Mouse (Mus musculus) limb, embryonic 15.5 days (tissue): ENCODE results near the gene Stk39. TPM values are rescaled to one million over a fixed set of nuclear protein-coding genes. Genes with fewer than 3 reads are reported as not detected.

Experiments
- ATAC-seq: fragments of 200-750 bp; cut with Nextera tagmentation; 2 replicates; pipeline ENCODE4 v1.8.0; 2017; ENCODE audit warnings: low read depth, moderate TSS enrichment; ENCODE audit not compliant: insufficient number of reproducible peaks, low FRiP score, low TSS enrichment
- H3K27ac ChIP-seq: fragments of 300-500 bp; sonication (generic); 2 replicates; pipeline ENCODE4 v1.5.1; 2015; ENCODE audit warnings: moderate library complexity, mild to moderate bottlenecking, inconsistent platforms
- H3K27me3 ChIP-seq: fragments of 300-500 bp; sonication (generic); 2 replicates; pipeline ENCODE4 v1.6.1; 2015; ENCODE audit warnings: inconsistent platforms
- H3K36me3 ChIP-seq: fragments of 300-500 bp; sonication (generic); 2 replicates; pipeline ENCODE4 v1.6.1; 2015; ENCODE audit warnings: inconsistent platforms
- H3K4me1 ChIP-seq: fragments of 300-500 bp; sonication (generic); 2 replicates; pipeline ENCODE4 v1.6.1; 2015; ENCODE audit warnings: inconsistent platforms
- H3K4me2 ChIP-seq: fragments of 300-500 bp; sonication (generic); 2 replicates; pipeline ENCODE4 v1.6.1; 2015; ENCODE audit warnings: mild to moderate bottlenecking, inconsistent platforms
- H3K4me3 ChIP-seq: fragments of 300-500 bp; sonication (generic); 2 replicates; pipeline ENCODE4 v1.5.1; 2015; ENCODE audit warnings: mild to moderate bottlenecking, inconsistent platforms
- H3K9ac ChIP-seq: fragments of 300-500 bp; sonication (generic); 2 replicates; pipeline ENCODE4 v1.6.1; 2015; ENCODE audit warnings: inconsistent platforms
- H3K9me3 ChIP-seq: fragments of 300-500 bp; sonication (generic); 2 replicates; pipeline ENCODE4 v1.6.1; 2016; ENCODE audit warnings: inconsistent platforms
- WGBS: fragments of 180-500 bp; shearing (Covaris S2); methylation state at CpG from one replicate; pipeline ENCODE4 v1.1.7; 2015; 5-methylcytosine and 5-hydroxymethylcytosine counted together
- polyA plus RNA-seq: library from polyadenylated mRNA; unstranded; fragments of >200 nt; fragmentation: Nextera tagmentation; extraction: Ambion mirVana; gene quantifications from 2 replicates; pipeline ENCODE4 v1.2.1, GENCODE M21; 2015

Stk39 gene
- polyA plus RNA-seq, 1 experiment from 2014 or later: 14.0 TPM

DNA sequence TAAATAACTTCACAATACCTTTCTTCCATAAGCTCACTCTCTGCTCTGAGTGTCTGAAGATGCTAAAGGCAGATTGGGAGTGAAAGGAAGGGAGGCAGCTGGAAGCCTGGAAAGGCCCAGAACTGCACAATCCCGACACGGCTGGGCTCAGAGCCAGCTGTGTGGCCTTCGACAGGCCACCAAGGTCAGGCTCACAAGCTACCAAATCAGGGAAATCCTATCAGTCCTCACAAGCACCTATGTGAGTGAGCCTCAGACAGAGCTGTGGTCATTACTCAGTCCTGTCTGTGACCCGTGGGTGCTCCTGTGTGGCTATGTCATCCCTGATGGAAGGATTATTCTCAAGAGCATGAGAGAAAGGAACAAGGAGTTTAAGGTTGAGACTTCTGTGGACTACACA lies 19.7 kb downstream of the Stk39 start:
- WGBS: 94% methylated on average over 4 of the region's 4 CpGs
- Histone ChIP-seq H3K4me3 (no peak overlapping the region), H3K9me3 (no peaks in the 10 kb centered on the region), H3K27me3 (no peaks in the 10 kb centered on the region), H3K27ac (no peak overlapping the region), H3K9ac (no peak overlapping the region), H3K4me1 (no peaks in the 10 kb centered on the region), H3K4me2 (no peak overlapping the region), H3K36me3 (no peaks in the 10 kb centered on the region)
- no peak for ATAC-seq

DNA sequence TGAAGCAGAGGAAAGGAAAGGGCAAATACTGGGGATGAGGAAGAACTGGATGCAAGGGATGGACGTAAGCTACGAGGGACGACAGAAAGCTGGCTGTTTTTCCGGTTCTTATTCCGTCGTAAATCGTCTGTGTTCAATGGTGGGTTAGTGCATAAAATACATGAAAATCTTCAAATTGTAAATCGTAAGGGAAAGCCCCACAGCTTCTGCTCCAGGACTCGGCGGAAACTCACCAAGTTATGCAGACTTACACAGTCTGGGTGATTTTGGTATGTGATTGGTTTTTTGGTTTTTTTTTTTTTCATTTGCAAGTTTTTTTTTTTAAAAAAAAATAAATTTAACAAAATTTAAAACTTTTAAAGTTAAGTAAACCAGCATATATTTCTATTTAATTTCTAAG lies 24.0 kb downstream of the Stk39 start:
- Histone ChIP-seq H3K4me2 (no peak overlapping the region), H3K9me3 (no peaks in the 10 kb centered on the region), H3K27ac (no peak overlapping the region), H3K27me3 (no peaks in the 10 kb centered on the region), H3K36me3 (no peaks in the 10 kb centered on the region), H3K9ac (no peak overlapping the region), H3K4me3 (no peak overlapping the region), H3K4me1 (0 out of 2 replicates have a peak, but pooled peaks cover 2% of the 10 kb centered on the region)
- WGBS: 71% methylated on average over 10 of the region's 10 CpGs
- ATAC-seq: no peak

DNA sequence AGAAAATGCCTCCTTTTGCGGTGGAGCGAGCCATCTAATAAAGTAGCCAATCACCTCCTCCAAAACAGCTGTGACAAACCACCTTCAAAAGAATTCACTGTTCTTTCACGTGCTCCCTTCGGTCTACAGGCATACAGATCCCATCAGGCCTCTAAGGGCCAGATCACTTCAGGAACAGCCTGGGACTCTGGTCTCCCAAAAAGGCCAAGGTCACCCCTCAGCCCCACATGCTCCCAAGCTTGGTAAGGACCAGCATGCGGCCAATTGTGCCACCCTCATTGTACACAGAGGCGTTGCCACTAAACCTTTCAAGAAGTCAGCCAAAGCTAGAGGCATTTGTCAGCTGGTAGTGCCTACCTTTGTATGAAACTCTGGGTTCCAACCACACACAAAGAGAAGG lies 28.9 kb downstream of the Stk39 start:
- WGBS: 53% methylated on average over 6 of the region's 6 CpGs
- Histone ChIP-seq H3K36me3 (no peaks in the 10 kb centered on the region), H3K4me2 (no peak overlapping the region), H3K27ac (no peak overlapping the region), H3K9me3 (no peaks in the 10 kb centered on the region), H3K9ac (no peak overlapping the region), H3K4me1 (peaks cover 10% of the 10 kb centered on the region), H3K4me3 (no peak overlapping the region), H3K27me3 (no peaks in the 10 kb centered on the region)
- no peak for ATAC-seq

DNA sequence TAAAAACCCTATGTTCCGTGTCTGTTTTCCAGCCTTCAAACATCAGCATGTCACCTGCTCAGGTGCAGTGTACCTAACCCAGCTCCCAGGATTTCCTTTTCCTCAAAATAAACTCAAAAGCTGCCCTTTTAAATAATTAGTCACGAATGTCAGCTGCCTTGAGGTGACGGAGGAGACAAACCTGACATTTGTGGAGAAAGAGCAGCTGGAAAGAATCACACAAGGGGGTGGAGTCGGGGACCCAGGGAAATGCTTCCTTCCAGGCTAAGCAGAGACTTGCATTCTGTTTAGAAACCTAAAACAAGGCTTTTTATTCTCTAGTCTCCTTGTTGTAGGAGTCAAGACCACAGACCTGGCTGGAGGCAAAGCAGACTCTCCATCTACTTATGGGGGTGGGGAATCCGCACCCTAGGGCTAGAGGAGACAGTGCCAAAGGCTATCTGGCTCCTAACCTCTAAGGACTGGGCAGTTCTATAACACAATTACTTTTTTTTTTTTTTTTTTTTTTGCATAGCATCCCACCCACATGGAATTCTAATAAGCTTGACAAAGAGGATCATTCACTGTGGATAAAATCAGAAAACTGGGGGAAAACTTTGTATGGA lies 29.9 kb downstream of the Stk39 start:
- H3K27ac ChIP-seq: no peak overlapping the region
- H3K9me3 ChIP-seq: no peaks in the 10 kb centered on the region
- H3K27me3 ChIP-seq: no peaks in the 10 kb centered on the region
- no peak overlapping the region for H3K9ac ChIP-seq
- 26% methylated on average over 5 of the region's 5 CpGs for WGBS
- no peak overlapping the region for H3K4me2 ChIP-seq
- no peak for ATAC-seq
- H3K4me3 ChIP-seq: no peak overlapping the region
- H3K36me3 ChIP-seq: no peaks in the 10 kb centered on the region
- peaks cover 10% of the 10 kb centered on the region for H3K4me1 ChIP-seq

DNA sequence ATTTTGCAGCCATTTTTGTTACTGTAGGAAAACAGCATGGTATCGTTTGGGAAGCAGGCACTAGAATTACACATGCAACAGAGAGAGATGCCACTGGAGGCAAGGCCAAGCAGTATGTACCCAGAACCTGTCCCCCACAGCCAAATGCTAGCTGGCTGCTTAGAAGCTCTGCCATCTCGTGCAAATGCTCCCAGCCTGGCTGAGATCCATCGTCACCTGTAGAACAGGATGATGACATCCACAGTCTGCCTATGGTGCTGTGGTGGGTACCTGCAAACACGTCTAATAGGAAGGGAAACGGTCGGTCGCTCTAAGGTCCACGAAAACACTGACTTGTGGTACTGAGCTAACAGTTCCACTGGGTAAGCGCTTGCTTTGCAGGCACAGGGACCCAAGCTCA lies 32.5 kb downstream of the Stk39 start:
- H3K9me3 ChIP-seq: no peaks in the 10 kb centered on the region
- no peaks in the 10 kb centered on the region for H3K27me3 ChIP-seq
- H3K27ac ChIP-seq: no peak overlapping the region
- ATAC-seq: no peak
- H3K36me3 ChIP-seq: no peaks in the 10 kb centered on the region
- H3K4me3 ChIP-seq: no peak overlapping the region
- no peak overlapping the region for H3K4me2 ChIP-seq
- H3K9ac ChIP-seq: no peak overlapping the region
- 88% methylated on average over 9 of the region's 9 CpGs for WGBS
- peaks cover 27% of the 10 kb centered on the region for H3K4me1 ChIP-seq

DNA sequence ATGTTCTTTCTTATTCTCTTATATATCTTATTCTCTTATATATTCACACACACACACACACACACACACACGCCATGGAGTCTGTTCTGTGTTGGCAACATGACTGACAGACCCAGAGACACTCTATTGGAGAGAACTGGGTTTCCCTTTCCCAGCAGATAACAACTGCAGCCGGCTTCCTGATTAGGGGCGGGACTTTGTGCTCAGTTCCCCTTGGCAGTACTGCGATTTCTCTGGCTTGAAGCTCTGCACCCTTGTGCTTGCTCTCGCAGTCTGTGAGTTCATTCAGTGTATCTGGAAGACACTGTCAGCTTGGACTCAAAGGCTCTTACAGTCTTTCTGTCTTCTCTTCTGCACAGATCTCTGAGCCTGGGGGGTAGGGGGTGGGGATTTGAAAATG lies 34.1 kb downstream of the Stk39 start:
- Histone ChIP-seq H3K9ac (no peak overlapping the region), H3K4me1 (peaks cover 24% of the 10 kb centered on the region), H3K27ac (no peak overlapping the region), H3K4me3 (no peak overlapping the region), H3K36me3 (no peaks in the 10 kb centered on the region), H3K27me3 (no peaks in the 10 kb centered on the region), H3K4me2 (no peak overlapping the region), H3K9me3 (no peaks in the 10 kb centered on the region)
- no peak for ATAC-seq
- WGBS: 66% methylated on average over 5 of the region's 5 CpGs

DNA sequence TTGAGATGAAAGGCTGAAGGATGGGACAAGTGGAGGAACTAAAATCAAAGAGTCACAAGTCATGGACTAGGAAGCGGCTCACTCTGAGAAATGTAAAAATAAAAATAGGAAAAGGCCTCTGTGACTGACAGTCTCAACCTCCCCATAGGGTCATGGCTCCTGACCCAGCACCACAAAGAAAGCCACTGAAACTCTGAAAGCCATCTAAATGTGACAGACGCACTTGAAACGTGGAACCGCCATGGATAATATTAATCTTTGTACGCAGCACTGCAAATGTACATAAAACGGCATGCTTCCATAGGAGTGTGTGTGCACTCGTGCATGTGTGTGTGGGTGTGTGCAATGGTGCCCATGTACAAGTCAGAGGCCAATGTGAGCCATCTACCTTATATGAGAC lies 34.9 kb downstream of the Stk39 start:
- Histone ChIP-seq H3K36me3 (no peaks in the 10 kb centered on the region), H3K9me3 (no peaks in the 10 kb centered on the region), H3K9ac (no peak overlapping the region), H3K4me2 (no peak overlapping the region), H3K4me1 (peaks cover 21% of the 10 kb centered on the region), H3K27me3 (no peaks in the 10 kb centered on the region), H3K4me3 (no peak overlapping the region), H3K27ac (no peak overlapping the region)
- ATAC-seq: no peak
- 93% methylated on average over 7 of the region's 7 CpGs for WGBS

DNA sequence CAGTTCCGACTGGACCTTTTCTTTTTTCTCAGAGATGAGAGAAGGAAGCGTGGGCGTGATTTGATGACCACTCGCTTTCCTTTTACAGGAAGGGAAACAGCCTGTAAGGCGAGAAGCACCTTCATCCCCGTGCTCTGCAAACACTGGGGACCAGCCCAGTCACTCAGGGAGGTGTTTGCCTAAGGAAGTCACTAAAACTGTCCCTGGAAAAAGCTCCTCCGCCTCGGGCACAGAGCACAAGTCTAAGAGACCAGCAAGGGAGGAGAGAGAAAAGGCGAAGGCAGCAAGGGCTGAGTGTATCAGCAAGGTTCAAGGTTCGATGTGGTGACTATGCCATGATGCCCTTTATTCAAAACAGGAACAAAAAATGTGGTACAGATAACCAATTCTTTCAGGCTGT lies 35.8 kb downstream of the Stk39 start:
- H3K27me3 ChIP-seq: no peaks in the 10 kb centered on the region
- 21% methylated on average over 10 of the region's 10 CpGs for WGBS
- no peak overlapping the region for H3K27ac ChIP-seq
- H3K36me3 ChIP-seq: no peaks in the 10 kb centered on the region
- H3K4me3 ChIP-seq: no peak overlapping the region
- no peak for ATAC-seq
- 0 out of 2 replicates have a peak overlapping the region, but pooled peaks have one; percentile 12 for H3K4me2 ChIP-seq
- peaks cover 17% of the 10 kb centered on the region for H3K4me1 ChIP-seq
- H3K9ac ChIP-seq: no peak overlapping the region
- H3K9me3 ChIP-seq: no peaks in the 10 kb centered on the region

DNA sequence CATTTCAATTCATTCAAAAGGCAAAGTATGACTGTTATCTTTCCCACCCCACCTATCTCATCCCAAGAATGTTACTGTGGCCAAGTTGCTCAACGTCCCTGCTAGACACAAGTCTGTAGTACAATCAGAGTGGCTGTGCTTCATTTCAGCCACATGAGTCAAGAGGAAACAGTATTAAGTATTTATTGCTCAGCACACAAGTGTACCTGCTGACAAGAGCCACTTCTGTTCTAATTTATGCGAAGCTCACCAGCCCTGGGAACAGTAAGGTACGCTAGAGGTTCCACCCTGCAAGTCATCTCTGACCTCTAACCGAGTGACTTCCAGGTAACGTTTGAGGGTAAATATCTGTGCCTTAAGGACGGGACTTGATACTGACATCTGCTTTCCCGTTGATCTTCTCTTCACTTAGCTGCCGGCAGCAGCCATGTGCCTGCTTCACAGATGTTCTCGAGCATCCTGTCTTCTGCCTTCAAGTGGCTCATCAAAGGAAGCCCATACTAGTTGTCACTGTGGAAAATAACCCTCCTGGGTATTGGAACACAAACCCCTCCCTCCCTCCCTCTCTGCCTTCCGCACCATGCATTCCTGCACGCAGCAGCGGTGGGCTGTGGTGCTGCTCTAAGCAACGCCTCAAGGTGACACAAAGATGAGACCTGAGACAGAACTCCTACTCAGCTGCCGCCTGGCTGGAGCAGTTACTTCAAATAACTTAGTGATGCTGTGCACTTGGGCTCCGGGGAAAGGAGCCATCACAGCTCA lies 36.4 kb downstream of the Stk39 start:
- Histone ChIP-seq H3K36me3 (no peaks in the 10 kb centered on the region), H3K4me2 (0 out of 2 replicates have a peak overlapping the region, but pooled peaks have one; percentile 12), H3K27me3 (no peaks in the 10 kb centered on the region), H3K9ac (no peak overlapping the region), H3K27ac (no peak overlapping the region), H3K4me1 (peaks cover 20% of the 10 kb centered on the region), H3K9me3 (no peaks in the 10 kb centered on the region), H3K4me3 (no peak overlapping the region)
- WGBS: 17% methylated on average over 15 of the region's 15 CpGs
- ATAC-seq: no peak

DNA sequence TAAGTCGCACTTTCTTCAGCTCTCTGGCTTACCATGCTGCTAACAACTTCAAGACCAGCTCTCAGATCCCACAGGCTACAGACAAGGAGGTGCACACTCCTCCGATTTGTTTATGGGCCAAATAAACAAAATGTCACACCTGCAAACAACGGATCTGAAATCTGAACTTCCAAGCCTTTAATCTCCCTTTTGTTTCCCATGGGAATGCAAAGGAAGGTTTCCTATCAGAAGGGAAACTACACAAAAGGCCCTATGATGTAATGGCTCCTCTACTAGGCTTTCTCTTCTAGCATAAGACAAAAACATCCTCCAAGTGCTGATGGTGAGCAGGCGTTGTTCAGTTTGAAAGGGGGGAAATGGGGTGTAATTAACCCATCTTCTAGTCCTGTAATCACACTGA lies 37.1 kb downstream of the Stk39 start:
- WGBS: 31% methylated on average over 4 of the region's 4 CpGs
- Histone ChIP-seq H3K9me3 (no peaks in the 10 kb centered on the region), H3K27ac (no peak overlapping the region), H3K4me2 (no peak overlapping the region), H3K36me3 (no peaks in the 10 kb centered on the region), H3K4me1 (peaks cover 20% of the 10 kb centered on the region), H3K4me3 (no peak overlapping the region), H3K27me3 (no peaks in the 10 kb centered on the region), H3K9ac (no peak overlapping the region)
- ATAC-seq: no peak

DNA sequence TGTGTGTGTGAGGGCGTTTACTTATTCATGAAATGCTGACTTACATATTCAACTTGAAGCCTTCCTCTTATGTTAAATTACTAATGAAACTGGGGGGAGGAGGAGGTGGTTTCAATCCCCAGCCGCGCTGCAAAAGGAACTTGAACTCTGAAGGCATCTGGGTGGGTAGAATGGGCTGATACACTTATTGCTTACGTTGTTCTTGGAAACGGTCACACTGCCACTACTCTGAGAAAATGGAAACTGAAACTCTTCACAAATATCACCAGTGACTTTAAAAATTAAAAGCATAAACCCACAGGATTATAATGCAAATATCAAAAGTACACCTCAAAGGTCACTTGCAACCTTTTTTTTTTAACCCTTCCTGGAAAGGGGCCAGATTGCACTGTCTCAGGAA lies 37.5 kb downstream of the Stk39 start:
- Histone ChIP-seq H3K36me3 (no peaks in the 10 kb centered on the region), H3K4me3 (no peak overlapping the region), H3K4me2 (no peak overlapping the region), H3K27me3 (no peaks in the 10 kb centered on the region), H3K9me3 (no peaks in the 10 kb centered on the region), H3K9ac (no peak overlapping the region), H3K27ac (no peak overlapping the region), H3K4me1 (peaks cover 20% of the 10 kb centered on the region)
- WGBS: 52% methylated on average over 5 of the region's 5 CpGs
- ATAC-seq: no peak

DNA sequence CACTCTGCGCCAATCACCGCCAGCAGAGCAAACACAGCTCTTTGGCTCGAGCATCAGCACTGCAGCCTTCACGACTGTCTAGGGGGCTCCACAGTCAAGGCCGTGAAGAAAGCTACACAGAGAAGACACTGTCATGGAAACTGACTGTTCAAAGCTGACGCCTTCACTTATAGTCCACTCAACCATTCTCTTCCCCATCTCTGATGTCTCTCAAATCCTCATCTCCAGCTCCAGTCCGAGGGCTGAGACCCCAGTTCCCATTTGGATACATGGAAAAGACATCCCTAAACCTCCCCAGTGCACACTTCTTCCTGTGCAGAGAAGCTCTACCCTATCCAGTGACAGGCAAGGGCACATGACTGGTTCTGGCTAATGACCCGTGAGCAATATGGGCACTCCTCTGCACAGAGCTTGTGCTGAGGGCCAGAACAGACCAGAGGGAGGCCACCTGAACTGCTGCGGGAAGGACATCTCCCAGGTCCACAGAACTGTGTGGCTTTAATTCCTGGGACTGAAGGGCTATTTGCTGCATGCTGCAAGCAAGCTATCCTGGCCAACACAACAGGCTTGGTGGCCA lies 38.2 kb downstream of the Stk39 start:
- no peaks in the 10 kb centered on the region for H3K27me3 ChIP-seq
- H3K36me3 ChIP-seq: no peaks in the 10 kb centered on the region
- no peak for ATAC-seq
- no peak overlapping the region for H3K9ac ChIP-seq
- H3K4me2 ChIP-seq: no peak overlapping the region
- no peak overlapping the region for H3K27ac ChIP-seq
- no peaks in the 10 kb centered on the region for H3K9me3 ChIP-seq
- no peak overlapping the region for H3K4me3 ChIP-seq
- H3K4me1 ChIP-seq: peaks cover 23% of the 10 kb centered on the region
- 86% methylated on average over 9 of the region's 9 CpGs for WGBS
